Mouse (Mus musculus) CH12.LX (cell line): Measurements from ENCODE around the gene Cdc42.

ENCODE experiments used
- CHD2 ChIP-seq: IDR thresholded peaks from 2 replicates; pipeline ENCODE4 v1.6.1; 2011; ENCODE audit warnings: low read length, improper control_type of control experiment
- CTCF ChIP-seq, 2 experiments: IDR thresholded peaks in 1 of 2; conservative IDR thresholded peaks in 1 of 2; 2 replicates each; pipeline ENCODE4 v1.5.1; 2011 to 2012; ENCODE audit warnings: low read depth in 2 of 2, low read length in 2 of 2, improper control_type of control experiment in 1 of 2, inconsistent platforms in 1 of 2, mild to moderate bottlenecking in 1 of 2, moderate library complexity in 1 of 2
- ELF1 ChIP-seq: IDR thresholded peaks from 2 replicates; pipeline ENCODE4 v1.6.1; 2014; ENCODE audit warnings: low read depth, mild to moderate bottlenecking, inconsistent platforms, low read length, improper control_type of control experiment
- EP300 ChIP-seq: IDR thresholded peaks from 2 replicates; pipeline ENCODE4 v1.6.1; 2011; ENCODE audit warnings: low read length, improper control_type of control experiment
- JUN ChIP-seq: IDR thresholded peaks from 2 replicates; pipeline ENCODE4 v1.6.1; 2011; ENCODE audit warnings: low read depth, mild to moderate bottlenecking, low read length, improper control_type of control experiment, moderate library complexity; ENCODE audit not compliant: insufficient read depth
- PAX5 ChIP-seq: IDR thresholded peaks from 2 replicates; pipeline ENCODE4 v1.6.1; 2012; ENCODE audit warnings: low read length, inconsistent platforms, mixed read lengths
- POLR2A ChIP-seq: IDR thresholded peaks from 2 replicates; pipeline ENCODE4 v1.6.1; 2011; ENCODE audit warnings: low read depth, mild to moderate bottlenecking, improper control_type of control experiment, low read length
- RCOR1 ChIP-seq: conservative IDR thresholded peaks from 2 replicates; pipeline ENCODE4 v1.6.1; 2012; ENCODE audit warnings: low read depth, mild to moderate bottlenecking, inconsistent platforms, low read length, improper control_type of control experiment
- TCF12 ChIP-seq: IDR thresholded peaks from 2 replicates; pipeline ENCODE4 v1.6.1; 2014; ENCODE audit warnings: low read depth, mild to moderate bottlenecking, inconsistent platforms, low read length, improper control_type of control experiment
- UBTF ChIP-seq: IDR thresholded peaks from 2 replicates; pipeline ENCODE4 v1.6.1; 2012; ENCODE audit warnings: low read depth, mild to moderate bottlenecking, inconsistent platforms, low read length, improper control_type of control experiment, moderate library complexity
- USF2 ChIP-seq: conservative IDR thresholded peaks from 2 replicates; pipeline ENCODE4 v1.6.1; 2011; ENCODE audit warnings: low read depth, low read length, improper control_type of control experiment

GRCm38 (mm10) chr4:137271856-137272255 lies 85.7 kb downstream of the Cdc42 start:
- no peak for TF ChIP-seq POLR2A
- no peak for TF ChIP-seq UBTF
- no peak for TF ChIP-seq JUN
- TF ChIP-seq RCOR1: no peak
- no peak for TF ChIP-seq PAX5
- no peak for TF ChIP-seq TCF12
- TF ChIP-seq ELF1: no peak
- TF ChIP-seq CHD2: no peak
- no peak for TF ChIP-seq USF2
- no peak for TF ChIP-seq CTCF (conservative IDR thresholded peaks at IDR 0.05 in 1 of 2, IDR thresholded peaks at IDR 0.05 in 1 of 2; ENCODE audit: low read depth in 2 of 2, low read length in 2 of 2)
- no peak for TF ChIP-seq EP300
